Mouse (Mus musculus): ENCODE data around the gene Rnf144b. TPM values are rescaled to one million over a fixed set of nuclear protein-coding genes. Genes with fewer than 3 reads are reported as not detected.
A peak's percentile ranks its signal among the peaks of the same experiment; 100 is the strongest.

Gene Rnf144b
- total RNA-seq, 2 experiments from 2014 or later: 12.9 to 13.6 TPM

GRCm38 (mm10) chr13:47124449-47124848 lies 2.0 kb downstream of the Rnf144b start:
- DNase-seq (ENCODE audit: low spot score in 2 of 2): no peak

- DNase-seq (ENCODE audit: low spot score in 2 of 2): no peak
Observed at GRCm38 (mm10) chr13:47124986-47125385, 2.5 kb downstream of the Rnf144b start.

- no peak for DNase-seq (ENCODE audit: low spot score in 2 of 2)
Observed at GRCm38 (mm10) chr13:47125595-47125994, 3.1 kb downstream of the Rnf144b start.

- DNase-seq (ENCODE audit: low spot score in 2 of 2): no peak
Observed at GRCm38 (mm10) chr13:47129090-47129489, 6.6 kb downstream of the Rnf144b start.

- DNase-seq (ENCODE audit: low spot score in 2 of 2): no peak
Observed at GRCm38 (mm10) chr13:47133058-47133457, 10.6 kb downstream of the Rnf144b start.

- DNase-seq (ENCODE audit: low spot score in 2 of 2): no peak
Observed at GRCm38 (mm10) chr13:47134836-47135235, 12.4 kb downstream of the Rnf144b start.

- DNase-seq (ENCODE audit: low spot score in 2 of 2): no peak
Observed at GRCm38 (mm10) chr13:47135741-47136140, 13.3 kb downstream of the Rnf144b start.

- no peak for DNase-seq (ENCODE audit: low spot score in 2 of 2)
Observed at GRCm38 (mm10) chr13:47142764-47143163, 20.3 kb downstream of the Rnf144b start.

- DNase-seq (ENCODE audit: low spot score in 2 of 2): no peak
Observed at GRCm38 (mm10) chr13:47145939-47146338, 23.5 kb downstream of the Rnf144b start.

GRCm38 (mm10) chr13:47146388-47146787 lies 23.9 kb downstream of the Rnf144b start:
- no peak for DNase-seq (ENCODE audit: low spot score in 2 of 2)

GRCm38 (mm10) chr13:47148573-47148972 lies 26.1 kb downstream of the Rnf144b start:
- peak; percentile 13 to 58 for DNase-seq (ENCODE audit: low spot score in 2 of 2)

GRCm38 (mm10) chr13:47149993-47150392 lies 27.5 kb downstream of the Rnf144b start:
- no peak for DNase-seq (ENCODE audit: low spot score in 2 of 2)

- DNase-seq (ENCODE audit: low spot score in 2 of 2): peak; percentile 29 to 32
Observed at GRCm38 (mm10) chr13:47151060-47151459, 28.6 kb downstream of the Rnf144b start.

- peak; percentile 30 to 75 for DNase-seq (ENCODE audit: low spot score in 2 of 2)
Observed at GRCm38 (mm10) chr13:47152390-47152789, 29.9 kb downstream of the Rnf144b start.

GRCm38 (mm10) chr13:47153206-47153605 lies 30.8 kb downstream of the Rnf144b start:
- no peak for DNase-seq (ENCODE audit: low spot score in 2 of 2)

- no peak for DNase-seq (ENCODE audit: low spot score in 2 of 2)
Observed at GRCm38 (mm10) chr13:47154866-47155265, 32.4 kb downstream of the Rnf144b start.

GRCm38 (mm10) chr13:47156841-47157240 lies 34.4 kb downstream of the Rnf144b start:
- no peak for DNase-seq (ENCODE audit: low spot score in 2 of 2)

- no peak for DNase-seq (ENCODE audit: low spot score in 2 of 2)
Observed at GRCm38 (mm10) chr13:47162001-47162400, 39.5 kb downstream of the Rnf144b start.

GRCm38 (mm10) chr13:47164732-47165131 lies 42.3 kb downstream of the Rnf144b start:
- no peak for DNase-seq (ENCODE audit: low spot score in 2 of 2)

- no peak for DNase-seq (ENCODE audit: low spot score in 2 of 2)
Observed at GRCm38 (mm10) chr13:47165261-47165660, 42.8 kb downstream of the Rnf144b start.

- DNase-seq (ENCODE audit: low spot score in 2 of 2): no peak
Observed at GRCm38 (mm10) chr13:47168484-47168883, 46.0 kb downstream of the Rnf144b start.

GRCm38 (mm10) chr13:47170026-47170425 lies 47.6 kb downstream of the Rnf144b start:
- no peak for DNase-seq (ENCODE audit: low spot score in 2 of 2)

GRCm38 (mm10) chr13:47170811-47171555 lies 48.5 kb downstream of the Rnf144b start:
- DNase-seq (ENCODE audit: low spot score in 2 of 2): no peak

All from layer of hippocampus, adult 18-20 months (tissue).